In genomic region chr15:27684813-27685212, GRCm38 (mm10) we compare ENCODE assay signal across 17 mouse cellular contexts.
"Had no signal": no experiment of that assay in that cellular context is flagged by ENCODE, and none has a peak within 500 bp of the region (broad histone marks: within the 10 kb centered on the region; RNA-seq: fewer than 3 reads in every experiment).

No protein-coding gene starts in this region.

- H3K4me3 ChIP-seq: lung, embryonic 15.5 days; megakaryocyte, embryonic 14.5 days; midbrain, embryonic 13.5 days; midbrain, embryonic 15.5 days; neural tube, embryonic 12.5 days; stomach, embryonic 15.5 days had no signal

- DNase-seq: liver, postnatal 0 days; lung, adult 2 months; lung, postnatal 14 days; lung, postnatal 36 days; thymus, adult 18-20 months; thymus, postnatal 14 days; thymus, postnatal 36 days had no signal

- ATAC-seq: liver, postnatal 0 days; lung, postnatal 0 days; midbrain, embryonic 13.5 days; midbrain, embryonic 15.5 days had no signal

- H3K27ac ChIP-seq: lung, embryonic 15.5 days; macrophage; midbrain, embryonic 13.5 days; midbrain, embryonic 15.5 days; neural tube, embryonic 12.5 days; stomach, embryonic 15.5 days; stomach, postnatal 0 days had no signal

- H3K9ac ChIP-seq: liver, postnatal 0 days; lung, embryonic 15.5 days; midbrain, embryonic 13.5 days; midbrain, embryonic 15.5 days; neural tube, embryonic 12.5 days; stomach, embryonic 15.5 days had no signal

- H3K4me2 ChIP-seq: lung, embryonic 15.5 days; midbrain, embryonic 11.5 days; midbrain, embryonic 13.5 days; midbrain, embryonic 15.5 days; neural tube, embryonic 12.5 days; stomach, embryonic 15.5 days had no signal

- H3K36me3 ChIP-seq: lung, embryonic 15.5 days; midbrain, embryonic 13.5 days; midbrain, embryonic 15.5 days; neural tube, embryonic 12.5 days; stomach, embryonic 15.5 days had no signal

- H3K27me3 ChIP-seq: lung, embryonic 15.5 days; neural tube, embryonic 12.5 days; stomach, embryonic 15.5 days had no signal

- H3K9me3 ChIP-seq: lung, embryonic 15.5 days; megakaryocyte, embryonic 14.5 days; midbrain, embryonic 13.5 days; midbrain, embryonic 15.5 days; neural tube, embryonic 12.5 days; stomach, embryonic 15.5 days had no signal
